Mouse (Mus musculus) right cerebral cortex, adult 2 months (tissue): ENCODE data around the gene Slc25a21.
A peak's percentile ranks its signal among the peaks of the same experiment; 100 is the strongest.

Experiments used
- DNase-seq, 2 experiments: peaks; one replicate each; pipeline ENCODE4 v3.0.0; 2021 to 2022; ENCODE audit warnings: low spot score in 2 of 2

Gene Slc25a21

GRCm38 (mm10) chr12:56890891-56891726, 306.2 kb downstream of the Slc25a21 start:
- no peak for DNase-seq

- DNase-seq: no peak
These were observed 319.5 kb downstream of the Slc25a21 start for GRCm38 (mm10) chr12:56877796-56878195.

GRCm38 (mm10) chr12:56876549-56876948, 320.7 kb downstream of the Slc25a21 start:
- DNase-seq: no peak

- no peak for DNase-seq
These were observed 324.1 kb downstream of the Slc25a21 start for GRCm38 (mm10) chr12:56873204-56873603.

- DNase-seq: no peak
These were observed 326.7 kb downstream of the Slc25a21 start for GRCm38 (mm10) chr12:56870569-56870968.

- no peak for DNase-seq
These were observed 333.3 kb downstream of the Slc25a21 start for GRCm38 (mm10) chr12:56863873-56864562.

- DNase-seq: no peak
These were observed 344.6 kb downstream of the Slc25a21 start for GRCm38 (mm10) chr12:56852679-56853078.

- DNase-seq: no peak
These were observed 345.8 kb downstream of the Slc25a21 start for GRCm38 (mm10) chr12:56851464-56851863.

GRCm38 (mm10) chr12:56829945-56830344, 367.3 kb downstream of the Slc25a21 start:
- DNase-seq: no peak

- DNase-seq: no peak
These were observed 367.8 kb downstream of the Slc25a21 start for GRCm38 (mm10) chr12:56829455-56829883.

- no peak for DNase-seq
These were observed 369.4 kb downstream of the Slc25a21 start for GRCm38 (mm10) chr12:56827808-56828384.

- no peak for DNase-seq
These were observed 372.6 kb downstream of the Slc25a21 start for GRCm38 (mm10) chr12:56824688-56825087.

- no peak for DNase-seq
These were observed 375.1 kb downstream of the Slc25a21 start for GRCm38 (mm10) chr12:56822122-56822521.

- DNase-seq: no peak
These were observed 376.7 kb downstream of the Slc25a21 start for GRCm38 (mm10) chr12:56820604-56821003.

- no peak for DNase-seq
These were observed 389.8 kb downstream of the Slc25a21 start for GRCm38 (mm10) chr12:56807483-56807882.

GRCm38 (mm10) chr12:56807078-56807477, 390.2 kb downstream of the Slc25a21 start:
- DNase-seq: no peak

- no peak for DNase-seq
These were observed 392.8 kb downstream of the Slc25a21 start for GRCm38 (mm10) chr12:56804487-56804886.

GRCm38 (mm10) chr12:56798641-56799415, 398.4 kb downstream of the Slc25a21 start:
- DNase-seq: no peak

GRCm38 (mm10) chr12:56789236-56789635, 408.0 kb downstream of the Slc25a21 start:
- DNase-seq: no peak

GRCm38 (mm10) chr12:56785250-56785649, 412.0 kb downstream of the Slc25a21 start:
- no peak for DNase-seq

GRCm38 (mm10) chr12:56781196-56781595, 416.1 kb downstream of the Slc25a21 start:
- peak; percentile 8 to 20 for DNase-seq

- no peak for DNase-seq
These were observed 417.7 kb downstream of the Slc25a21 start for GRCm38 (mm10) chr12:56779621-56780020.
